Mouse (Mus musculus) liver, postnatal 0 days (tissue): Measurements from ENCODE around the gene Uchl4. TPM values are rescaled to one million over a fixed set of nuclear protein-coding genes. Genes with fewer than 3 reads are reported as not detected.
"Not testable (repeated sequence)": the region's sequence is repeated elsewhere in the genome, so short reads cannot be mapped to it uniquely, and the experiment has no call there.

Experiments
- ATAC-seq: fragments of 200-750 bp; cut with Nextera tagmentation; 2 replicates; pipeline ENCODE4 v1.8.0; 2017; ENCODE audit warnings: mild to moderate bottlenecking, moderate library complexity
- DNase-seq: peaks from one replicate; pipeline ENCODE4 v3.0.0-alpha.2; 2016
- H3K27ac ChIP-seq: fragments of 300-500 bp; sonication (generic); 2 replicates; pipeline ENCODE4 v1.5.1; 2014; ENCODE audit warnings: antibody characterized with exemption, moderate library complexity, mild to moderate bottlenecking, low read depth
- H3K27me3 ChIP-seq: fragments of 300-500 bp; sonication (generic); 2 replicates; pipeline ENCODE4 v1.6.1; 2014; ENCODE audit warnings: low read length, control low read depth, mixed read lengths; ENCODE audit not compliant: insufficient read depth
- H3K36me3 ChIP-seq: fragments of 300-500 bp; sonication (generic); replicated peaks from 2 replicates; pipeline ENCODE4 v1.6.1; 2014; ENCODE audit warnings: mild to moderate bottlenecking, control low read depth, low read length, moderate library complexity, mixed read lengths; ENCODE audit not compliant: insufficient read depth
- H3K4me1 ChIP-seq: fragments of 300-500 bp; sonication (generic); 2 replicates; pipeline ENCODE4 v1.6.1; 2014; ENCODE audit warnings: antibody characterized with exemption, mild to moderate bottlenecking, control low read depth; ENCODE audit not compliant: insufficient read depth
- H3K4me2 ChIP-seq: fragments of 300-500 bp; sonication (generic); 2 replicates; pipeline ENCODE4 v1.6.1; 2014; ENCODE audit warnings: low read depth, mild to moderate bottlenecking, low read length, moderate library complexity, mixed read lengths
- H3K4me3 ChIP-seq: fragments of 300-500 bp; sonication (generic); 2 replicates; pipeline ENCODE4 v1.5.1; 2014; ENCODE audit warnings: low read depth, low read length
- H3K9ac ChIP-seq: fragments of 300-500 bp; sonication (generic); replicated peaks from 2 replicates; pipeline ENCODE4 v1.6.1; 2014; ENCODE audit warnings: mild to moderate bottlenecking, moderate library complexity
- H3K9me3 ChIP-seq: fragments of 300-500 bp; sonication (generic); 2 replicates; pipeline ENCODE4 v1.6.1; 2016; ENCODE audit warnings: mild to moderate bottlenecking, control low read depth, low read length, mixed read lengths
- CTCF ChIP-seq: sonication (generic); IDR thresholded peaks from 2 replicates; pipeline ENCODE4 v1.5.1; 2016; ENCODE audit warnings: antibody characterized with exemption, low read depth
- EP300 ChIP-seq: IDR thresholded peaks from 2 replicates; pipeline ENCODE4 v1.6.1; 2016; ENCODE audit warnings: antibody characterized with exemption, low read depth, mild to moderate bottlenecking
- WGBS: fragments of 180-500 bp; shearing (Covaris S2); extraction: QIAGEN DNeasy Blood & Tissue Kit; methylation state at CpG from one replicate; pipeline ENCODE4 v1.1.7; 2014; ENCODE audit not compliant: insufficient replicate concordance; 5-methylcytosine and 5-hydroxymethylcytosine counted together
- polyA plus RNA-seq: library from polyadenylated mRNA; unstranded; fragments of >200 nt; fragmentation: Nextera tagmentation; extraction: Ambion mirVana; gene quantifications from 2 replicates; pipeline ENCODE4 v1.2.1, GENCODE M21; 2015

The Uchl4 gene
- polyA plus RNA-seq, result 0.61 and 0.84 TPM in 2 replicates

- Histone ChIP-seq H3K27me3 (no peaks in the 10 kb centered on the region), H3K4me3 (no peak within 1 kb of the TSS), H3K4me2 (no peak within 1 kb of the TSS), H3K9me3 (no peaks in the 10 kb centered on the region), H3K9ac (no peak within 1 kb of the TSS), H3K4me1 (no peaks in the 10 kb centered on the region; the same call in 1 of the 2 replicates), H3K36me3 (no peaks in the 10 kb centered on the region), H3K27ac (no peak within 1 kb of the TSS)
- WGBS, result 76% methylated on average over 8 of the region's 8 CpGs
- ATAC-seq, result no peak
- TF ChIP-seq CTCF (no peak), EP300 (no peak)
- no peak for DNase-seq
Measured at GRCm38 (mm10) chr9:64234768-64235435, at the start of gene Uchl4. Gene Uchl4, plus strand, starts transcription at chr9:64235201.

- Histone ChIP-seq H3K4me3 (no peak overlapping the region), H3K4me2 (no peak overlapping the region), H3K27me3 (no peaks in the 10 kb centered on the region), H3K9me3 (no peaks in the 10 kb centered on the region), H3K27ac (no peak overlapping the region), H3K4me1 (no peaks in the 10 kb centered on the region), H3K36me3 (peaks cover 35% of the 10 kb centered on the region), H3K9ac (no peak overlapping the region)
- ATAC-seq, result no peak
- no peak for DNase-seq
- WGBS, result 89% methylated on average over 1 of the region's 1 CpGs
- TF ChIP-seq EP300 (no peak), CTCF (no peak)
Measured at GRCm38 (mm10) chr9:64193879-64194278, 41.1 kb upstream of the Uchl4 start.

- Histone ChIP-seq H3K36me3 (peaks cover 29% of the 10 kb centered on the region), H3K4me3 (no peak overlapping the region), H3K4me2 (no peak overlapping the region), H3K27ac (no peak overlapping the region), H3K27me3 (no peaks in the 10 kb centered on the region), H3K9ac (no peak overlapping the region), H3K9me3 (no peaks in the 10 kb centered on the region), H3K4me1 (no peaks in the 10 kb centered on the region)
- DNase-seq (no peak), ATAC-seq (no peak)
- TF ChIP-seq CTCF (no peak), EP300 (no peak)
- WGBS, result 90% methylated on average over 4 of the region's 4 CpGs
Measured at GRCm38 (mm10) chr9:64195554-64195953, 39.4 kb upstream of the Uchl4 start.

- Histone ChIP-seq H3K9me3 (no peaks in the 10 kb centered on the region), H3K4me2 (no peak overlapping the region), H3K27ac (no peak overlapping the region), H3K4me3 (no peak overlapping the region), H3K36me3 (peaks cover 14% of the 10 kb centered on the region), H3K4me1 (no peaks in the 10 kb centered on the region), H3K9ac (no peak overlapping the region), H3K27me3 (no peaks in the 10 kb centered on the region)
- DNase-seq (no peak), ATAC-seq (no peak)
- WGBS, result 81% methylated on average over 8 of the region's 8 CpGs
- TF ChIP-seq CTCF (no peak), EP300 (no peak)
Measured at GRCm38 (mm10) chr9:64197524-64197923, 37.5 kb upstream of the Uchl4 start.

- Histone ChIP-seq H3K9ac (no peak overlapping the region), H3K4me2 (no peak overlapping the region), H3K4me3 (no peak overlapping the region), H3K9me3 (no peaks in the 10 kb centered on the region), H3K27me3 (no peaks in the 10 kb centered on the region), H3K27ac (no peak overlapping the region), H3K4me1 (no peaks in the 10 kb centered on the region), H3K36me3 (peaks cover 10% of the 10 kb centered on the region)
- no peak for DNase-seq
- no peak for TF ChIP-seq EP300
- TF ChIP-seq CTCF, result no peak
- no peak for ATAC-seq
- WGBS, result 93% methylated on average over 5 of the region's 5 CpGs
Measured at GRCm38 (mm10) chr9:64198068-64198762, 36.8 kb upstream of the Uchl4 start.

- not testable (repeated sequence) for H3K36me3 ChIP-seq, ATAC-seq
- 77% methylated on average over 7 of the region's 7 CpGs for whole genome bisulfite sequencing
Measured at GRCm38 (mm10) chr9:64198763-64199418, 36.1 kb upstream of the Uchl4 start.

More at GRCm38 (mm10) chr9:64198763-64199418, 36.1 kb upstream of the Uchl4 start:
- H3K4me3 ChIP-seq, H3K27me3 ChIP-seq, H3K27ac ChIP-seq, H3K4me2 ChIP-seq, H3K9ac ChIP-seq, H3K4me1 ChIP-seq, H3K9me3 ChIP-seq, DNase-seq: not testable (repeated sequence)
